Mouse (Mus musculus): ENCODE measurements around the gene Cox8a.

DNA sequence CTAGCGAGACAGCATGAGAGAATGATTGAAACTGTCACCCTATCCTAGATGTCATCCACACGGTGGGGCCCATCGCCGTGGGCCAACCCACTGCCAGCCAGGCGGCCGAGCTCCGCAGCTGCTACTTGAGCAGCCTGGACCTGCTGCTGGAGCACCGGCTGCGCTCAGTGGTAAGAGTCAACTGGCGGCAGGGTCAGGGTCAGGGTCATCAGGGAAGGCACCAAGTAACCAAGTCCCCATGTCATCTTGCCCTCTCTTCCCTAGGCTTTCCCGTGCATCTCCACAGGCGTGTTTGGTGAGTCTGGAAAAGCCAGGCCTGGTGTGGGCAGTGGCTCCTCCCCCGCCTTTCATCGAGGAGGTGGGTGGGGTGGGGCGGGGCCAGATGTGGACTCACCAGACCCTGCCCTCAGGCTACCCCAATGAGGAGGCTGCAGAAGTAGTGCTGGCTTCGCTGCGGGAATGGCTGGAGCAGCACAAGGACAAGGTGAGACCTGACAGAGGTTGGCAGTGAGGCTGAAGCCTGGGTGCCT lies 20.6 kb downstream of the Cox8a start:
- TF ChIP-seq CTCF (IDR thresholded peaks at IDR 0.05; ENCODE audit: extremely low read depth, insufficient read depth, low read length) (no peak), POLR2A (IDR thresholded peaks at IDR 0.05; ENCODE audit: extremely low read depth, insufficient read depth, low read length) (no peak)
